Mouse (Mus musculus) heart, adult 8-10 months (tissue): ENCODE results near the gene Cfap70. TPM values are rescaled to one million over a fixed set of nuclear protein-coding genes. Genes with fewer than 3 reads are reported as not detected.

Experiments used
- DNase-seq: peaks from one replicate; pipeline ENCODE4 v3.0.0; 2022; ENCODE audit warnings: low spot score
- total RNA-seq, 4 experiments: library from RNA; stranded (reverse); gene quantifications; 2 replicates each; pipeline ENCODE4 v1.2.4; 2022

The Cfap70 gene
- total RNA-seq, 4 experiments from 2014 or later = not detected

GRCm38 (mm10) chr14:20345885-20346284, 106.1 kb downstream of the Cfap70 start:
- DNase-seq = no peak

Other genes starting within 250 kb of the Cfap70 start
- gene Kcnk16, start 183.0 kb downstream of the Cfap70 start, total RNA-seq = not detected
- 10 to 100 TPM; 35.5 to 58.5 (median 43.4) TPM for gene Nudt13, start 157.5 kb downstream of the Cfap70 start, total RNA-seq
- gene Ecd, start 104.1 kb downstream of the Cfap70 start, total RNA-seq = 10 to 100 TPM; 38.3 to 42.0 (median 39.9) TPM
- 10 to 100 TPM; 30.1 to 32.7 (median 30.5) TPM for gene Fam149b, start 104.1 kb downstream of the Cfap70 start, total RNA-seq
- gene Dnajc9, start 63.3 kb downstream of the Cfap70 start, total RNA-seq = 10 to 100 TPM; 10.7 to 13.7 (median 12.1) TPM
- gene Mrps16, start 58.6 kb downstream of the Cfap70 start, total RNA-seq = 10 to 100 TPM; 75.0 to 83.1 (median 78.0) TPM
- gene Anxa7, start 27.9 kb upstream of the Cfap70 start, total RNA-seq = 10 to 100 TPM; 49.3 to 61.6 (median 56.0) TPM
- under 1 TPM; 0.31 to 0.65 (median 0.38) TPM for gene Mss51, start 44.7 kb upstream of the Cfap70 start, total RNA-seq
- 10 to 100 TPM; 64.5 to 69.8 (median 69.3) TPM for gene Ppp3cb, start 94.3 kb upstream of the Cfap70 start, total RNA-seq
- gene Usp54, start 188.8 kb upstream of the Cfap70 start, total RNA-seq = 10 to 100 TPM; 11.3 to 26.0 (median 18.6) TPM
- gene Myoz1, start 204.3 kb upstream of the Cfap70 start, total RNA-seq = 1 to 10 TPM; 1.1 to 1.6 (median 1.4) TPM
- 100 to 1,000 TPM; 120 to 148 (median 126) TPM for gene Synpo2l, start 216.1 kb upstream of the Cfap70 start, total RNA-seq
- 100 to 1,000 TPM in 3 of 4 experiments, 10 to 100 TPM in 1; 97.9 to 110 (median 103) TPM for gene Sec24c, start 222.1 kb upstream of the Cfap70 start, total RNA-seq
- gene Fut11, start 242.7 kb upstream of the Cfap70 start, total RNA-seq = 1 to 10 TPM; 4.2 to 4.9 (median 4.6) TPM